8 mouse cellular contexts compared by ENCODE assay signal in the genomic region with DNA sequence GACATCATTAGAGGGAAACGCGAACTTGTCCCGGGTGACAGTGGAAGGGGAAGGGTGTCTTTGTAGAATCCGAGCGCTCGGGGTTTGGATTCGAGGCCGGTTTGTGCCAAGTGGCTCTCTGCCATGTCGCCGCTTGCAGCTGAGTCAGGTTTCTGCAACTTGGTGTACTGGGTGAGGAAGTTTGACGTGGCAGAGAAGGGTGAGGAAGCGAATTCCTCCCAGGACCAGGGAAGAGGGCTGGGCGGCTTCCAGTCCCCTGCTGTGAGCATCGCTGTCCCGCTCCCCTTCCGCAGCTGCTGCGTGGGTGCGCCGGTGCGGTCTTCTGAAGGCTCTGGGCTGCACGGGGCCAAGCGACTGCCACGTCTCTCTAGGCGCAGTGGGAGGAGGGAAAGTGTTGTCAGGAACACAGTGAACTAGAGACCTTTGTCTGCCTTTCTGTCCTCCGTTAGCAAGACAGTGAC. TPM values are rescaled to one million over a fixed set of nuclear protein-coding genes. Genes with fewer than 3 reads are reported as not detected.
A peak's percentile ranks its signal among the peaks of the same experiment; 100 is the strongest.
DNase-seq lines count a peak whose midpoint lies in the region; ATAC-seq and TF ChIP-seq lines count a peak whose summit lies in the region.

No protein-coding gene starts in this region.

- intact Hi-C loops in left cerebral cortex, postnatal 36 days (cut with DNase I), result no loop called here

- peak overlapping the region; percentile 72 for H3K9ac ChIP-seq in embryonic facial prominence, embryonic 12.5 days
- peak overlapping the region; percentile 79 for H3K9ac ChIP-seq in intestine, postnatal 0 days (ENCODE audit: low read depth, low read length)

- peak overlapping the region; percentile 77 for H3K4me3 ChIP-seq in embryonic facial prominence, embryonic 12.5 days
- H3K4me3 ChIP-seq in intestine, postnatal 0 days (ENCODE audit: low read depth, low read length), result peak overlapping the region; percentile 70
- H3K4me3 ChIP-seq in spleen, adult 2 months (ENCODE audit: extremely low read depth, insufficient read depth, insufficient read length), result peak overlapping the region; percentile 68

- no peaks in the 10 kb centered on the region for H3K27me3 ChIP-seq in embryonic facial prominence, embryonic 12.5 days
- no peaks in the 10 kb centered on the region for H3K27me3 ChIP-seq in intestine, postnatal 0 days (replicated peaks; ENCODE audit: control insufficient read depth, insufficient read depth, low read length)
- no peaks in the 10 kb centered on the region for H3K27me3 ChIP-seq in spleen, adult 2 months (ENCODE audit: control insufficient read depth, insufficient read depth, low read length)

- H3K9me3 ChIP-seq in embryonic facial prominence, embryonic 12.5 days, result no peaks in the 10 kb centered on the region; the same call in 1 of the 2 replicates
- no peaks in the 10 kb centered on the region for H3K9me3 ChIP-seq in intestine, postnatal 0 days (ENCODE audit: control insufficient read depth)

- under 1% methylated on average over 25 of the region's 25 CpGs for WGBS in embryonic facial prominence, embryonic 12.5 days
- under 1% methylated on average over 25 of the region's 25 CpGs for WGBS in intestine, postnatal 0 days
- WGBS in spleen, adult 2 months, result under 1% methylated on average over 25 of the region's 25 CpGs

- peaks cover 7% of the 10 kb centered on the region for H3K36me3 ChIP-seq in embryonic facial prominence, embryonic 12.5 days
- H3K36me3 ChIP-seq in intestine, postnatal 0 days (ENCODE audit: control insufficient read depth, insufficient read depth), result peaks cover 27% of the 10 kb centered on the region
- H3K36me3 ChIP-seq in spleen, adult 2 months (ENCODE audit: control insufficient read depth, insufficient read depth, low read length), result no peaks in the 10 kb centered on the region

- peak overlapping the region; percentile 68 for H3K4me2 ChIP-seq in embryonic facial prominence, embryonic 12.5 days (replicated peaks)
- peak overlapping the region; percentile 76 for H3K4me2 ChIP-seq in intestine, postnatal 0 days (replicated peaks; ENCODE audit: low read depth)

- peak overlapping the region; percentile 32; the same call in 1 of the 2 replicates for H3K27ac ChIP-seq in embryonic facial prominence, embryonic 12.5 days
- H3K27ac ChIP-seq in intestine, postnatal 0 days (ENCODE audit: low read depth, low read length), result peak overlapping the region; percentile 96
- H3K27ac ChIP-seq in spleen, adult 2 months (ENCODE audit: insufficient read depth, low read length), result peak overlapping the region; percentile 40

- peak; percentile 47 for DNase-seq in retina, embryonic 14.5 days (ENCODE audit: low spot score)
- no peak for DNase-seq in retina, postnatal 1 day
- peak; percentile 58 to 63 for DNase-seq in left cerebral cortex, postnatal 36 days (ENCODE audit: low spot score in 2 of 2)
- DNase-seq in mesoderm, embryonic 11.5 days (ENCODE audit: low read depth, low spot score), result peak; percentile 60
- DNase-seq in spleen, adult 2 months (ENCODE audit: low read depth in 1 of 2, low spot score in 2 of 2), result peak in 1 of 2 experiments; percentile 28

- no peaks in the 10 kb centered on the region for H3K4me1 ChIP-seq in embryonic facial prominence, embryonic 12.5 days
- H3K4me1 ChIP-seq in intestine, postnatal 0 days (replicated peaks; ENCODE audit: control insufficient read depth, insufficient read depth, low read length), result no peaks in the 10 kb centered on the region
- no peaks in the 10 kb centered on the region; the same call in 1 of the 2 replicates for H3K4me1 ChIP-seq in spleen, adult 2 months (ENCODE audit: control insufficient read depth, insufficient read depth, insufficient read length)

- no peak for TF ChIP-seq POLR2A in spleen, adult 2 months (IDR thresholded peaks at IDR 0.05; ENCODE audit: low read depth, low read length)

- no peak for TF ChIP-seq CTCF in intestine, postnatal 0 days (IDR thresholded peaks at IDR 0.05; ENCODE audit: low read depth)
- no peak for TF ChIP-seq CTCF in spleen, adult 2 months (IDR thresholded peaks at IDR 0.05; ENCODE audit: extremely low read depth, insufficient read depth, insufficient read length, insufficient replicate concordance)

- peak; percentile 43; the same call in 1 of the 2 replicates for ATAC-seq in embryonic facial prominence, embryonic 12.5 days (ENCODE audit: insufficient number of reproducible peaks, insufficient read depth, low FRiP score, low TSS enrichment)
- peak; percentile 65 for ATAC-seq in granulocyte monocyte progenitor cell, adult 5-6 weeks (replicated peaks; ENCODE audit: poor library complexity, severe bottlenecking)
- ATAC-seq in intestine, postnatal 0 days, result peak; percentile 61

RNA-seq across cellular contexts. Expression of gene Sec24d, which starts 0.5 kb away (rescaled TPM):
- polyA plus RNA-seq in embryonic facial prominence, embryonic 12.5 days (2016; fragmentation: Nextera tagmentation; extraction: Ambion mirVana), result 58.5 and 62.6 TPM in 2 replicates
- total RNA-seq in granulocyte monocyte progenitor cell, adult 5-6 weeks (2014; fragmentation: Nextera tagmentation), result 45.6 and 66.7 TPM in 2 replicates
- total RNA-seq in granulocyte monocyte progenitor cell, adult 5-6 weeks (2017), result 43.3 and 61.9 TPM in 2 replicates
- 210 and 211 TPM in 2 replicates for polyA plus RNA-seq in intestine, postnatal 0 days (2015; fragmentation: Nextera tagmentation; extraction: Ambion mirVana)
- 10 to 100 TPM; 10.5 to 10.9 TPM for total RNA-seq in left cerebral cortex, postnatal 36 days (2021)
- 17.2 and 26.4 TPM in 2 replicates for polyA plus RNA-seq in spleen, adult 2 months (2012; rRNA removed)

RNA-seq across cellular contexts. Expression of gene Synpo2, which starts 31.8 kb away (rescaled TPM):
- 8.5 and 8.6 TPM in 2 replicates for polyA plus RNA-seq in embryonic facial prominence, embryonic 12.5 days (2016; fragmentation: Nextera tagmentation; extraction: Ambion mirVana)
- total RNA-seq in granulocyte monocyte progenitor cell, adult 5-6 weeks (2014; fragmentation: Nextera tagmentation), result 0.28 TPM in 1 of 2 replicates, not detected in the other
- not detected in 2 replicates for total RNA-seq in granulocyte monocyte progenitor cell, adult 5-6 weeks (2017)
- polyA plus RNA-seq in intestine, postnatal 0 days (2015; fragmentation: Nextera tagmentation; extraction: Ambion mirVana), result 23.9 and 25.3 TPM in 2 replicates
- total RNA-seq in left cerebral cortex, postnatal 36 days (2021), result 1 to 10 TPM; 2.9 to 3.2 TPM
- 6.8 and 7.8 TPM in 2 replicates for polyA plus RNA-seq in spleen, adult 2 months (2012; rRNA removed)

Comparison
In these comparisons a context has a peak if more than half of its experiments do, and no peak if none do; other contexts are left out.
1. H3K27ac ChIP-seq: peak in every context shown above with its lines; median percentile 96 in intestine, postnatal 0 days; 40 in spleen, adult 2 months; 32 in embryonic facial prominence, embryonic 12.5 days.